In genomic region chr7:73421278-73422015, GRCm38 (mm10) we compare ENCODE assay signal across 11 mouse cellular contexts. TPM values are rescaled to one million over a fixed set of nuclear protein-coding genes. Genes with fewer than 3 reads are reported as not detected.
DNase-seq lines count a peak whose midpoint lies in the region; ATAC-seq and TF ChIP-seq lines count a peak whose summit lies in the region.
"Had no signal": no experiment of that assay in that cellular context is flagged by ENCODE, and none has a peak within 500 bp of the region (broad histone marks: within the 10 kb centered on the region; RNA-seq: fewer than 3 reads in every experiment).

No protein-coding gene starts in this region.

- no peak overlapping the region for H3K4me3 ChIP-seq in intestine, embryonic 14.5 days (ENCODE audit: low read depth, low read length)
- no peak overlapping the region for H3K4me3 ChIP-seq in intestine, embryonic 16.5 days (ENCODE audit: low read length)
- H3K4me3 ChIP-seq in forebrain, postnatal 0 days (ENCODE audit: low read depth, low read length): no peak overlapping the region
- no peak overlapping the region for H3K4me3 ChIP-seq in midbrain, embryonic 15.5 days
- H3K4me3 ChIP-seq: neural tube, embryonic 12.5 days had no signal

- H3K27ac ChIP-seq in intestine, embryonic 14.5 days (ENCODE audit: low read depth): 0 out of 2 replicates have a peak overlapping the region, but pooled peaks have one; percentile 16
- no peak overlapping the region for H3K27ac ChIP-seq in intestine, embryonic 16.5 days (ENCODE audit: low read length)
- no peak overlapping the region for H3K27ac ChIP-seq in forebrain, postnatal 0 days (ENCODE audit: low read depth, low read length)
- peak overlapping the region; percentile 57 for H3K27ac ChIP-seq in midbrain, embryonic 15.5 days

- no peaks in the 10 kb centered on the region for H3K9me3 ChIP-seq in intestine, embryonic 14.5 days (ENCODE audit: control insufficient read depth, low read length)
- no peaks in the 10 kb centered on the region for H3K9me3 ChIP-seq in intestine, embryonic 16.5 days (ENCODE audit: control insufficient read depth, low read length)
- no peaks in the 10 kb centered on the region for H3K9me3 ChIP-seq in forebrain, postnatal 0 days (ENCODE audit: low read length)
- H3K9me3 ChIP-seq in midbrain, embryonic 15.5 days: no peaks in the 10 kb centered on the region
- H3K9me3 ChIP-seq: neural tube, embryonic 12.5 days had no signal

- H3K4me2 ChIP-seq in intestine, embryonic 14.5 days (ENCODE audit: low read length): no peak overlapping the region
- H3K4me2 ChIP-seq in intestine, embryonic 16.5 days (ENCODE audit: low read depth, low read length): no peak overlapping the region
- H3K4me2 ChIP-seq in forebrain, postnatal 0 days (ENCODE audit: low read depth): no peak overlapping the region
- no peak overlapping the region for H3K4me2 ChIP-seq in midbrain, embryonic 15.5 days
- H3K4me2 ChIP-seq: neural tube, embryonic 12.5 days had no signal

- TF ChIP-seq POLR2A in brain, embryonic 14.5 days (IDR thresholded peaks at IDR 0.05; ENCODE audit: borderline replicate concordance, extremely low read depth, insufficient read depth, insufficient read length, poor library complexity, severe bottlenecking): no peak

- peaks cover 38% of the 10 kb centered on the region for H3K36me3 ChIP-seq in intestine, embryonic 14.5 days (ENCODE audit: control insufficient read depth, insufficient read depth, low read length)
- no peaks in the 10 kb centered on the region; the same call in 1 of the 2 replicates for H3K36me3 ChIP-seq in intestine, embryonic 16.5 days (ENCODE audit: control insufficient read depth, insufficient read depth, low read length)
- peaks cover 24% of the 10 kb centered on the region for H3K36me3 ChIP-seq in forebrain, postnatal 0 days (ENCODE audit: insufficient read depth)
- no peaks in the 10 kb centered on the region for H3K36me3 ChIP-seq in midbrain, embryonic 15.5 days (replicated peaks)

- H3K9ac ChIP-seq in intestine, embryonic 14.5 days (ENCODE audit: low read length): no peak overlapping the region
- H3K9ac ChIP-seq in intestine, embryonic 16.5 days (ENCODE audit: low read depth, low read length): no peak overlapping the region
- no peak overlapping the region for H3K9ac ChIP-seq in forebrain, postnatal 0 days
- H3K9ac ChIP-seq in midbrain, embryonic 15.5 days: no peak overlapping the region
- H3K9ac ChIP-seq: neural tube, embryonic 12.5 days had no signal

- TF ChIP-seq CTCF in brain, embryonic 14.5 days (IDR thresholded peaks at IDR 0.05; ENCODE audit: borderline replicate concordance, extremely low read depth, insufficient read depth, insufficient read length): no peak
- no peak for TF ChIP-seq CTCF in forebrain, postnatal 0 days (IDR thresholded peaks at IDR 0.05; ENCODE audit: low read depth)

- H3K4me1 ChIP-seq in intestine, embryonic 14.5 days (replicated peaks; ENCODE audit: control insufficient read depth, insufficient read depth, low read length): peaks cover 4% of the 10 kb centered on the region; the same call in 1 of the 2 replicates
- peaks cover 7% of the 10 kb centered on the region for H3K4me1 ChIP-seq in intestine, embryonic 16.5 days (ENCODE audit: control insufficient read depth, insufficient read depth, low read length)
- no peaks in the 10 kb centered on the region for H3K4me1 ChIP-seq in forebrain, postnatal 0 days (ENCODE audit: insufficient read depth)
- peaks cover 41% of the 10 kb centered on the region for H3K4me1 ChIP-seq in midbrain, embryonic 15.5 days

- 60% methylated on average over 9 of the region's 9 CpGs for WGBS in intestine, embryonic 14.5 days
- WGBS in intestine, embryonic 16.5 days: 58% methylated on average over 9 of the region's 9 CpGs
- WGBS in forebrain, postnatal 0 days: 29% methylated on average over 9 of the region's 9 CpGs
- WGBS in midbrain, embryonic 15.5 days: 53% methylated on average over 9 of the region's 9 CpGs

- no peaks in the 10 kb centered on the region for H3K27me3 ChIP-seq in intestine, embryonic 14.5 days (replicated peaks; ENCODE audit: control insufficient read depth, insufficient read depth, low read length)
- no peaks in the 10 kb centered on the region for H3K27me3 ChIP-seq in intestine, embryonic 16.5 days (replicated peaks; ENCODE audit: control insufficient read depth, insufficient read depth, low read length)
- no peaks in the 10 kb centered on the region for H3K27me3 ChIP-seq in forebrain, postnatal 0 days (ENCODE audit: insufficient read depth, low read length)
- H3K27me3 ChIP-seq in midbrain, embryonic 15.5 days (replicated peaks): no peaks in the 10 kb centered on the region
- H3K27me3 ChIP-seq: neural tube, embryonic 12.5 days had no signal

- ATAC-seq in intestine, embryonic 14.5 days (replicated peaks; ENCODE audit: low FRiP score, low TSS enrichment, low read depth): no peak
- ATAC-seq in intestine, embryonic 16.5 days: no peak
- ATAC-seq in forebrain, postnatal 0 days: peak; percentile 34
- ATAC-seq in midbrain, embryonic 15.5 days (replicated peaks): no peak

- DNase-seq in intestine, embryonic 14.5 days (ENCODE audit: low spot score): no peak
- DNase-seq in brain, embryonic 14.5 days (ENCODE audit: low read depth): peak; percentile 82
- DNase-seq in forebrain, postnatal 0 days: peak; percentile 63
- no peak for DNase-seq in urinary bladder, postnatal 14 days (ENCODE audit: low spot score)
- no peak for DNase-seq in left cerebral cortex, adult 11 months (ENCODE audit: low spot score)
- DNase-seq in yolk sac, embryonic 10.5 days (ENCODE audit: low spot score): no peak
- DNase-seq: adrenal gland, adult 8-10 months had no signal

RNA-seq across cellular contexts. Expression of gene Rgma, which starts 46.1 kb away (rescaled TPM):
- polyA plus RNA-seq in intestine, embryonic 14.5 days (2014; fragmentation: Nextera tagmentation; extraction: Ambion mirVana): 11.5 and 12.1 TPM in 2 replicates
- 5.3 and 5.8 TPM in 2 replicates for polyA plus RNA-seq in intestine, embryonic 16.5 days (2015; fragmentation: Nextera tagmentation; extraction: Ambion mirVana)
- 59.9 and 142 TPM in 2 replicates for polyA plus RNA-seq in brain, embryonic 14.5 days (2012; rRNA removed)
- total RNA-seq in forebrain, postnatal 0 days (2014; rRNA removed): 72.2 and 96.4 TPM in 2 replicates
- 34.1 and 39.9 TPM in 2 replicates for polyA plus RNA-seq in forebrain, postnatal 0 days (2015; fragmentation: Nextera tagmentation; extraction: Ambion mirVana)
- polyA plus RNA-seq in midbrain, embryonic 15.5 days (2015; fragmentation: Nextera tagmentation; extraction: Ambion mirVana): 46.6 and 50.4 TPM in 2 replicates
- polyA plus RNA-seq: inflammation-experienced regulatory T-cells, adult 6 months had no signal

Comparison
In these comparisons a context has a peak if more than half of its experiments do, and no peak if none do; other contexts are left out.
1. H3K27ac ChIP-seq: peak in intestine, embryonic 14.5 days (single experiment) and midbrain, embryonic 15.5 days (single experiment); none in intestine, embryonic 16.5 days (single experiment) and forebrain, postnatal 0 days (single experiment).
2. DNase-seq: peak in brain, embryonic 14.5 days (single experiment) and forebrain, postnatal 0 days (single experiment); none in intestine, embryonic 14.5 days (single experiment), urinary bladder, postnatal 14 days (single experiment), left cerebral cortex, adult 11 months (single experiment) and yolk sac, embryonic 10.5 days (single experiment).